Mouse (Mus musculus) C2C12 (cell line): ENCODE data around the gene Nfic.

ENCODE experiments used
- CEBPB ChIP-seq: IDR thresholded peaks from one replicate; pipeline ENCODE4 v1.6.1; 2011; ENCODE audit warnings: low read depth, mild to moderate bottlenecking, control low read depth, moderate library complexity
- CTCF ChIP-seq: IDR thresholded peaks from one replicate; pipeline ENCODE4 v1.5.1; 2011; ENCODE audit not compliant: control insufficient read depth, insufficient read depth, insufficient read length
- MAX ChIP-seq: IDR thresholded peaks from one replicate; pipeline ENCODE4 v1.6.1; 2011; ENCODE audit warnings: mild to moderate bottlenecking, control low read depth

DNA sequence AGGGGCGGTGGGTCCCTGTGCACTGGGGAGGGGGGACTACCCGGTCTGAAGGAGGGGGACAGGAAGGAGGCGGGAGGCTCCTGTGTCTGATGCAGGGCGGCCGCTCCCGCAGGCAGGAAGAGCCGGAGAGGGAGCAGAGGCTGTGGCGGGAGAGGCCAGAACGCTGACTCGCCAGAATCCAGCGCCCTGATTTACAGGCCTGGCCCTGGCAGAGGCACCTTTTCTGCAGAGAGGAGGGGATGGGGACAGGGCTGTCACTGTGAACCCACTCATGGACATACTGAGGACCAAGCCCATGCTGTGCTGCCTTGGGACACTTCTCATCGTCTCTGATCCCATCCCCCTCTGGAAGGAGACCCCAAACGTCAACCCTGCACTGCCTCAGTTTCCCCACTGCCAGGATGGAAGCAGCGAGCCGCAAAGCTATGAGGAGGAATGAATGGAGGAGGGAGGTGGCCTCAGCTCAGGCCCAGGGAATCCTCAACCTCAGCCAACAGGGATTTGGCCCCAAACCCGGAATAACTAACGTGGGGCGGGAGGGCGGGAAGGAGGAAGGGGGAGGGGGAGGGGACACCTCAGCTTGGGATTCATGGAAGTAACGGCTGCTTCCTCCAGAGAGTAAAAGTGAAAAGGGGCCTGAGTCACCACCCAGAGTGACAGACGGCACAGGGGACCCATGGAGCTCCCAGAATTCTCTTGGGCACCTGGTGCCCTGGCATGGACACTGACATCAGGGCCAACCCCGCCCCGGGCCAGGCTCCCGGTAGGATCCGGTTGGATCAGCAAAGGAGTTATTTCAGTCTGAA, 31.0 kb downstream of the Nfic start:
- TF ChIP-seq CTCF (no peak), CEBPB (no peak), MAX (peak; percentile 20)
